ENCODE assay signal across 7 mouse cellular contexts in the genomic region with DNA sequence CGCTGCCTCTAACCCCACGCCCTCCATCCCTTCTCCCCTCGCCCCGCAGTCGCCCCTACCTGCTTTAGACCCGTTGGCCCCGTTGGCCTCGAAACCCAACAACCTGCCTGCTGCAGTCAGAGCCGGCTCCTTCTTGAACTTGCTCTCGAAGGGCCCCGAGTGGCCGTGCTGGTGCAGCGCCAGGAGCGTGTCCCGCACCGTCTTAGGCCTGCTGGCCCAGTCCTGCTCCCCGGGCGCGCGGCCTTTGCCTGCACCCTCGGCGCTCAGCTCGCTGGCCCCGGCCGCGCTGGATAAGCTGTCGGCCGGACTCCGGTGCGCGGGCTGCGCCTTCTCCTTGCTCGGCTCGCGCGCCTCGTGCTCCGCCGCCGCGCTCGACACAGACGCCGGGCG. TPM values are rescaled to one million over a fixed set of nuclear protein-coding genes. Genes with fewer than 3 reads are reported as not detected.
DNase-seq lines count a peak whose midpoint lies in the region; ATAC-seq and TF ChIP-seq lines count a peak whose summit lies in the region.

No protein-coding gene starts in this region.

- TF ChIP-seq EP300 in lung, postnatal 0 days (IDR thresholded peaks at IDR 0.05) = no peak

- H3K27ac ChIP-seq in embryonic facial prominence, embryonic 13.5 days = peak overlapping the region; percentile 99
- H3K27ac ChIP-seq in hindbrain, embryonic 12.5 days = peak overlapping the region; percentile 98
- peak overlapping the region; percentile 100 for H3K27ac ChIP-seq in lung, postnatal 0 days (ENCODE audit: low read length)
- peak overlapping the region; percentile 100 for H3K27ac ChIP-seq in stomach, embryonic 16.5 days (ENCODE audit: low read length)

- no peak for ATAC-seq in embryonic facial prominence, embryonic 13.5 days (ENCODE audit: insufficient number of reproducible peaks, insufficient read depth, low FRiP score, low TSS enrichment, low read depth)
- no peak for ATAC-seq in hindbrain, embryonic 12.5 days (ENCODE audit: low FRiP score)
- no peak for ATAC-seq in lung, postnatal 0 days
- no peak for ATAC-seq in stomach, embryonic 16.5 days (ENCODE audit: insufficient read depth, low FRiP score)

- peaks cover 29% of the 10 kb centered on the region for H3K36me3 ChIP-seq in embryonic facial prominence, embryonic 13.5 days
- peaks cover 6% of the 10 kb centered on the region; the same call in 1 of the 2 replicates for H3K36me3 ChIP-seq in hindbrain, embryonic 12.5 days
- peaks cover 9% of the 10 kb centered on the region for H3K36me3 ChIP-seq in lung, postnatal 0 days (ENCODE audit: insufficient read depth, low read length)
- no peaks in the 10 kb centered on the region; the same call in 1 of the 2 replicates for H3K36me3 ChIP-seq in stomach, embryonic 16.5 days (ENCODE audit: control insufficient read depth, insufficient read depth, low read length)

- H3K4me1 ChIP-seq in embryonic facial prominence, embryonic 13.5 days = peaks cover 52% of the 10 kb centered on the region
- H3K4me1 ChIP-seq in hindbrain, embryonic 12.5 days = peaks cover 55% of the 10 kb centered on the region
- peaks cover 22% of the 10 kb centered on the region for H3K4me1 ChIP-seq in lung, postnatal 0 days (ENCODE audit: insufficient read depth, low read depth, low read length)
- peaks cover 34% of the 10 kb centered on the region for H3K4me1 ChIP-seq in stomach, embryonic 16.5 days (ENCODE audit: control insufficient read depth, insufficient read depth, low read length)

- WGBS in embryonic facial prominence, embryonic 13.5 days = under 1% methylated on average over 44 of the region's 45 CpGs
- WGBS in hindbrain, embryonic 12.5 days = under 1% methylated on average over 45 of the region's 45 CpGs
- under 1% methylated on average over 38 of the region's 45 CpGs for WGBS in lung, postnatal 0 days
- WGBS in stomach, embryonic 16.5 days = 1% methylated on average over 44 of the region's 45 CpGs

- H3K4me3 ChIP-seq in embryonic facial prominence, embryonic 13.5 days = peak overlapping the region; percentile 100
- peak overlapping the region; percentile 99 for H3K4me3 ChIP-seq in hindbrain, embryonic 12.5 days
- H3K4me3 ChIP-seq in lung, postnatal 0 days (ENCODE audit: low read depth, low read length) = peak overlapping the region; percentile 100
- H3K4me3 ChIP-seq in stomach, embryonic 16.5 days (replicated peaks; ENCODE audit: low read length) = peak overlapping the region; percentile 95

- H3K27me3 ChIP-seq in embryonic facial prominence, embryonic 13.5 days = no peaks in the 10 kb centered on the region
- H3K27me3 ChIP-seq in hindbrain, embryonic 12.5 days = no peaks in the 10 kb centered on the region
- H3K27me3 ChIP-seq in lung, postnatal 0 days (replicated peaks; ENCODE audit: insufficient read depth, low read length) = no peaks in the 10 kb centered on the region
- H3K27me3 ChIP-seq in stomach, embryonic 16.5 days (ENCODE audit: control insufficient read depth, insufficient read depth, low read length) = no peaks in the 10 kb centered on the region

- H3K9me3 ChIP-seq in embryonic facial prominence, embryonic 13.5 days = no peaks in the 10 kb centered on the region
- H3K9me3 ChIP-seq in hindbrain, embryonic 12.5 days (replicated peaks) = no peaks in the 10 kb centered on the region
- H3K9me3 ChIP-seq in lung, postnatal 0 days (ENCODE audit: low read length) = no peaks in the 10 kb centered on the region
- no peaks in the 10 kb centered on the region for H3K9me3 ChIP-seq in stomach, embryonic 16.5 days (replicated peaks; ENCODE audit: control insufficient read depth, low read length)

- no peak for TF ChIP-seq CTCF in lung, postnatal 0 days (IDR thresholded peaks at IDR 0.05)

- H3K9ac ChIP-seq in embryonic facial prominence, embryonic 13.5 days = peak overlapping the region; percentile 100
- H3K9ac ChIP-seq in hindbrain, embryonic 12.5 days = peak overlapping the region; percentile 100
- H3K9ac ChIP-seq in lung, postnatal 0 days (replicated peaks; ENCODE audit: low read depth) = peak overlapping the region; percentile 99
- peak overlapping the region; percentile 98 for H3K9ac ChIP-seq in stomach, embryonic 16.5 days (ENCODE audit: low read length)

- peak; percentile 48 for DNase-seq in right cerebral cortex, postnatal 14 days
- DNase-seq in right cerebral cortex, adult 18-20 months = no peak
- peak; percentile 42 to 70 for DNase-seq in adrenal gland, postnatal 36 days
- no peak for DNase-seq in lung, postnatal 0 days (ENCODE audit: low spot score)

- peak overlapping the region; percentile 84 for H3K4me2 ChIP-seq in embryonic facial prominence, embryonic 13.5 days
- H3K4me2 ChIP-seq in hindbrain, embryonic 12.5 days (replicated peaks) = peak overlapping the region; percentile 93
- H3K4me2 ChIP-seq in lung, postnatal 0 days (replicated peaks; ENCODE audit: low read depth, low read length) = peak overlapping the region; percentile 90
- H3K4me2 ChIP-seq in stomach, embryonic 16.5 days (ENCODE audit: low read depth, low read length) = peak overlapping the region; percentile 90

RNA-seq across cellular contexts. Expression of a gene that starts 1.4 kb away (rescaled TPM):
- total RNA-seq in adrenal gland, postnatal 36 days (2021) = 100 to 1,000 TPM in 1 of 2 experiments, 10 to 100 TPM in 1; 89.7 to 114 TPM
- polyA plus RNA-seq in embryonic facial prominence, embryonic 13.5 days (2015; fragmentation: Nextera tagmentation; extraction: Ambion mirVana) = 11.1 and 13.5 TPM in 2 replicates
- 8.8 and 9.6 TPM in 2 replicates for polyA plus RNA-seq in hindbrain, embryonic 12.5 days (2016; fragmentation: Nextera tagmentation; extraction: Ambion mirVana)
- 19.5 and 24.1 TPM in 2 replicates for polyA plus RNA-seq in lung, postnatal 0 days (2015; fragmentation: Nextera tagmentation; extraction: Ambion mirVana)
- 9.9 and 10.8 TPM in 2 replicates for polyA plus RNA-seq in stomach, embryonic 16.5 days (2015; fragmentation: Nextera tagmentation; extraction: Ambion mirVana)

Comparison
In these comparisons a context has a peak if more than half of its experiments do, and no peak if none do; other contexts are left out.
1. DNase-seq: peak in right cerebral cortex, postnatal 14 days (single experiment) and adrenal gland, postnatal 36 days (2 of 2); none in right cerebral cortex, adult 18-20 months (single experiment) and lung, postnatal 0 days (single experiment).
2. Peak in every context shown above with its lines, with median percentiles within 50 percentile points of each other: H3K27ac ChIP-seq, H3K4me2 ChIP-seq, H3K4me3 ChIP-seq and H3K9ac ChIP-seq.